Mouse (Mus musculus): Measurements from ENCODE around the gene Agrp. TPM values are rescaled to one million over a fixed set of nuclear protein-coding genes. Genes with fewer than 3 reads are reported as not detected.

Gene Agrp
- polyA plus RNA-seq, 1 experiment from 2014 or later = 1.3 TPM

DNA sequence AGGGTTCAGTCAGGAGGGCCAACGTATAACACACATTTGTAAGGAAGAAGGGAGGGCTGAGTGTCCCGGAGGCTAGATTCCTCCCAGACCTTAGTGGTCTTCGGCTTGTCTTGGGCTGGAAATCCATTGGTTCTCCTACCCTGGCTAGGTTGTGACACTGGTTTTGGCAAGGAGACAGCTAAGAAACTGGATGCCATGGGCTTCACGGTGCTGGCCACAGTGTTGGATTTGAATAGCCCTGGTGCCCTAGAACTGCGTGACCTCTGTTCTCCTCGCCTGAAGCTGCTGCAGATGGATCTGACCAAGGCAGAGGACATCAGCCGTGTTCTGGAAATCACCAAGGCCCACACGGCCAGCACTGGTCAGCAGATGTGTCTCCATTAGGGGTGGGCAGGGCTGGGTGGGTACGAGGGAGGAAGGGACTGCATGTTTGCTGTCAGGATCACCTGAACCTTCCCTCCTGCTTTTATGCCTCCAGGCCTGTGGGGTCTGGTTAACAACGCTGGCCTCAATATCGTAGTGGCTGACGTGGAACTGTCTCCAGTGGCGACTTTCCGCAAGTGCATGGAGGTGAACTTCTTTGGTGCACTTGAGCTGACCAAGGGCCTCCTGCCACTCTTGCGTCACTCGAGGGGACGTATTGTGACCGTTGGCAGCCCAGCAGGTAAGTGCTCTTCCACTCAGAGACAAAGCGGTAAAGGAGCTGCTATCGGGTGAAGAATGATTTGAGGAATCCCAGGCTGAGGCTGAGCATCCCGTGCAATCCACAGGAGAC lies 115.0 kb downstream of the Agrp start:
- ATAC-seq (ENCODE audit: low FRiP score, low read depth) = no peak
- Histone ChIP-seq H3K4me2 (replicated peaks) (no peak overlapping the region), H3K4me1 (peaks cover 42% of the 10 kb centered on the region), H3K36me3 (peaks cover 38% of the 10 kb centered on the region), H3K27me3 (peaks cover 11% of the 10 kb centered on the region), H3K27ac (replicated peaks) (no peak overlapping the region; the same call in 1 of the 2 replicates), H3K4me3 (no peak overlapping the region), H3K9ac (replicated peaks) (no peak overlapping the region), H3K9me3 (no peaks in the 10 kb centered on the region)
- 83% methylated on average over 21 of the region's 21 CpGs for WGBS

DNA sequence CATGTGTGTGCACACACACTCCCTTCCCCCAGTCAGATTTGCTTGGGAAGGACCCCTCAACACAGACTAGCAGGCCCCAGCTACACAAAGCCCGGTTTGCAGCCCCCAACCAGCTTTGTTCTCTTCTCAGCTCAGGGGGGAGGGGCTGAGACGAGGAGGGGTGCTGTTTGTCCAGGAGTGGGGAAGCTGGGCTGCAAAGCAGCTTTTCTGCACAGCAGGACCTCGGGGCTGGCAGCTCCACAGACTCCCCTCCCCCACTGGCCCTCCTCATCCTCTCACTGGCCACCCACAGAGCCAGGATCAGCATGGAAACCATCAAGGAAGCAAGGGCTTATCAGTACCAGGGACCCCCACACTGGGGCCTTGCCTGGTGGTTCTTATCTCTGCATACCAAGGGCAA lies 116.1 kb downstream of the Agrp start:
- peaks cover 35% of the 10 kb centered on the region for H3K36me3 ChIP-seq
- H3K27me3 ChIP-seq = peaks cover 21% of the 10 kb centered on the region
- H3K9ac ChIP-seq (replicated peaks) = peak overlapping the region; percentile 34; the same call in 1 of the 2 replicates
- 0% methylated on average over 3 of the region's 3 CpGs for whole genome bisulfite sequencing
- peaks cover 49% of the 10 kb centered on the region for H3K4me1 ChIP-seq
- peak; percentile 57 for ATAC-seq (ENCODE audit: low FRiP score, low read depth)
- peak overlapping the region; percentile 80 for H3K27ac ChIP-seq (replicated peaks)
- H3K9me3 ChIP-seq = no peaks in the 10 kb centered on the region
- H3K4me3 ChIP-seq = peak overlapping the region; percentile 67; the same call in 1 of the 2 replicates
- peak overlapping the region; percentile 96 for H3K4me2 ChIP-seq (replicated peaks)

GRCm38 (mm10) chr8:105520521-105520920 lies 116.7 kb downstream of the Agrp start:
- Histone ChIP-seq H3K27ac (replicated peaks) (peak overlapping the region; percentile 80), H3K36me3 (peaks cover 35% of the 10 kb centered on the region), H3K9ac (replicated peaks) (peak overlapping the region; percentile 34; the same call in 1 of the 2 replicates), H3K4me1 (peaks cover 51% of the 10 kb centered on the region), H3K9me3 (no peaks in the 10 kb centered on the region), H3K4me3 (peak overlapping the region; percentile 67), H3K27me3 (peaks cover 21% of the 10 kb centered on the region), H3K4me2 (replicated peaks) (peak overlapping the region; percentile 96)
- no peak for ATAC-seq (ENCODE audit: low FRiP score, low read depth)
- 22% methylated on average over 5 of the region's 5 CpGs for WGBS

DNA sequence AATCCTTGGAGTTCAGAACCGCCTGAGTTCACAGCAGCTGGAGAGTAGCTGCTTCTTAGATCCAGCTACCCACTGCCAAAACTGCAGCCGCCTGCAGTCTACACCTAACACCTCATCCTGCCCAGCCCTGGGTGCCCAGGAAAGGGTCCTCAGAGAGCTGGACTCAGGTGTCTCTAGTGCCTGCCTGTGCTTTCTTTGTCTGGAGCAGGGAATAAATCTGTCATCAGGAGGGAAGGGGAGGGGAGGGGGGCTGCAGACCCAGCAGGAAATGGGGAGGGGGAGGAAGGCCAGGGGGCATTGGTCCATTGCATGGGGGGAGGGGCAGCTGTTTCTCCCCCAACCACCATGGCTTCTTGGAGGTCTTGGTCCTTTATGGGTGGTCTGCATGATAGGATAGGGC lies 117.6 kb downstream of the Agrp start:
- peaks cover 51% of the 10 kb centered on the region for H3K4me1 ChIP-seq
- no peak for ATAC-seq (ENCODE audit: low FRiP score, low read depth)
- 4% methylated on average over 2 of the region's 2 CpGs for WGBS
- peak overlapping the region; percentile 80 for H3K27ac ChIP-seq (replicated peaks)
- peaks cover 26% of the 10 kb centered on the region for H3K36me3 ChIP-seq
- peak overlapping the region; percentile 96 for H3K4me2 ChIP-seq (replicated peaks)
- H3K27me3 ChIP-seq = peaks cover 30% of the 10 kb centered on the region
- no peaks in the 10 kb centered on the region for H3K9me3 ChIP-seq
- peak overlapping the region; percentile 91 for H3K9ac ChIP-seq (replicated peaks)
- peak overlapping the region; percentile 67 for H3K4me3 ChIP-seq

- H3K4me1 ChIP-seq = peaks cover 51% of the 10 kb centered on the region
- under 1% methylated on average over 63 of the region's 68 CpGs for WGBS
These were observed 118.5 kb downstream of the Agrp start, which contains the start of gene Hsd11b2 for GRCm38 (mm10) chr8:105518436-105519313. Gene Hsd11b2 (plus strand): TSS chr8:105518755.

DNA sequence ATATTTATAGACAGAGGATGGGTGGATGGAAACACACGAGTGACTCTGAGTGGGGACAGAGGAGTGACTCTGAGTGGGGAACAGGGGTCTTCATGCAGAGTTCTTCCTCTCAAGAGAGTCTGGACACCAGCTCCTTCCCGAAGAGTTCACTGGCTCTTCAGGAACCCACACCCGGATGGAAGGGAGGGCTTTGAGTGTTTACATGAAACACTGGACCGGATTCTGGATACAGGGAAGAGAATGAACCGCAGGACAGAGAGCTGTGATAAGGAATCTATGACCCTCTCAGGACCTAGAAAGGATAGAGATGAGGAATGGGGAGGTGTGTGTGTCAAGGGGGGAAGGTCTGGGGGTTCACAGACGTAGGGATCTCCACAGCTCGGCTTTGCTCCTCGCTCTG lies 119.8 kb downstream of the Agrp start:
- ATAC-seq (ENCODE audit: low FRiP score, low read depth) = no peak
- WGBS = 46% methylated on average over 8 of the region's 8 CpGs
- Histone ChIP-seq H3K36me3 (peaks cover 3% of the 10 kb centered on the region), H3K4me3 (no peak overlapping the region), H3K4me2 (replicated peaks) (0 out of 2 replicates have a peak overlapping the region, but pooled peaks have one; percentile 2), H3K9ac (replicated peaks) (no peak overlapping the region), H3K27ac (replicated peaks) (0 out of 2 replicates have a peak overlapping the region, but pooled peaks have one; percentile 25), H3K27me3 (peaks cover 30% of the 10 kb centered on the region), H3K9me3 (no peaks in the 10 kb centered on the region), H3K4me1 (peaks cover 51% of the 10 kb centered on the region)

More at GRCm38 (mm10) chr8:105518436-105519313, 118.5 kb downstream of the Agrp start, which contains the start of gene Hsd11b2:
- ATAC-seq (ENCODE audit: low FRiP score, low read depth) = peak; percentile 63
- Histone ChIP-seq H3K9ac (replicated peaks) (peak within 1 kb of the TSS; percentile 91), H3K27me3 (peaks cover 30% of the 10 kb centered on the region), H3K9me3 (no peaks in the 10 kb centered on the region), H3K27ac (replicated peaks) (peak within 1 kb of the TSS; percentile 80), H3K4me2 (replicated peaks) (peak within 1 kb of the TSS; percentile 96), H3K36me3 (peaks cover 17% of the 10 kb centered on the region), H3K4me3 (peak within 1 kb of the TSS; percentile 67)

MicroRNA genes within 50 kb of the gene (microRNA counts, 519-probe panel; counts per million panel counts)
- microRNA mmu-miR-1966 = 3,798 counts per million, percentile 21 among the panel's probes with 10 or more counts

Small RNA genes within 50 kb of the gene (microRNA-seq; reads per million reads assigned to microRNA genes)
- gene Mir1966 = not detected

Other genes starting within 250 kb of the Agrp start
- gene Kctd19, start 223.9 kb downstream of the Agrp start, polyA plus RNA-seq (2016; fragmentation: Nextera tagmentation; extraction: Ambion mirVana) = not detected in 2 replicates
- gene Lrrc36, start 223.8 kb downstream of the Agrp start, polyA plus RNA-seq (2016; fragmentation: Nextera tagmentation; extraction: Ambion mirVana) = 3.4 and 3.6 TPM in 2 replicates
- 86.8 and 94.2 TPM in 2 replicates for gene Tppp3, start 165.9 kb downstream of the Agrp start, polyA plus RNA-seq (2016; fragmentation: Nextera tagmentation; extraction: Ambion mirVana)
- 29.9 and 30.9 TPM in 2 replicates for gene Zdhhc1, start 140.5 kb downstream of the Agrp start, polyA plus RNA-seq (2016; fragmentation: Nextera tagmentation; extraction: Ambion mirVana)
- 20.1 and 23.5 TPM in 2 replicates for gene Hsd11b2, start 118.6 kb downstream of the Agrp start, polyA plus RNA-seq (2016; fragmentation: Nextera tagmentation; extraction: Ambion mirVana)
- gene Atp6v0d1, start 71.3 kb downstream of the Agrp start, polyA plus RNA-seq (2016; fragmentation: Nextera tagmentation; extraction: Ambion mirVana) = 107 and 110 TPM in 2 replicates
- 19.5 and 21.7 TPM in 2 replicates for gene Ripor1, start 32.1 kb downstream of the Agrp start, polyA plus RNA-seq (2016; fragmentation: Nextera tagmentation; extraction: Ambion mirVana)
- 157 TPM in 2 replicates for gene Ctcf, start 825 bp downstream of the Agrp start, polyA plus RNA-seq (2016; fragmentation: Nextera tagmentation; extraction: Ambion mirVana)
- gene Carmil2, start 48.9 kb upstream of the Agrp start, polyA plus RNA-seq (2016; fragmentation: Nextera tagmentation; extraction: Ambion mirVana) = 8.7 and 9.0 TPM in 2 replicates
- 82.8 and 89.5 TPM in 2 replicates for gene Acd, start 63.7 kb upstream of the Agrp start, polyA plus RNA-seq (2016; fragmentation: Nextera tagmentation; extraction: Ambion mirVana)
- 31.7 and 32.7 TPM in 2 replicates for gene Pard6a, start 63.8 kb upstream of the Agrp start, polyA plus RNA-seq (2016; fragmentation: Nextera tagmentation; extraction: Ambion mirVana)
- 0.27 TPM in 1 of 2 replicates, not detected in the other for gene 4933405L10Rik, start 70.3 kb upstream of the Agrp start, polyA plus RNA-seq (2016; fragmentation: Nextera tagmentation; extraction: Ambion mirVana)
- 28.6 and 32.6 TPM in 2 replicates for gene Enkd1, start 70.8 kb upstream of the Agrp start, polyA plus RNA-seq (2016; fragmentation: Nextera tagmentation; extraction: Ambion mirVana)
- 52.9 and 58.8 TPM in 2 replicates for gene Gfod2, start 121.3 kb upstream of the Agrp start, polyA plus RNA-seq (2016; fragmentation: Nextera tagmentation; extraction: Ambion mirVana)
- gene Ranbp10, start 190.0 kb upstream of the Agrp start, polyA plus RNA-seq (2016; fragmentation: Nextera tagmentation; extraction: Ambion mirVana) = 15.0 and 15.1 TPM in 2 replicates
- 0.22 and 0.63 TPM in 2 replicates for gene Tsnaxip1, start 190.3 kb upstream of the Agrp start, polyA plus RNA-seq (2016; fragmentation: Nextera tagmentation; extraction: Ambion mirVana)
- 66.3 and 67.0 TPM in 2 replicates for gene Cenpt, start 215.9 kb upstream of the Agrp start, polyA plus RNA-seq (2016; fragmentation: Nextera tagmentation; extraction: Ambion mirVana)
- gene Thap11, start 217.7 kb upstream of the Agrp start, polyA plus RNA-seq (2016; fragmentation: Nextera tagmentation; extraction: Ambion mirVana) = 76.7 and 78.6 TPM in 2 replicates
- gene Nutf2, start 223.2 kb upstream of the Agrp start, polyA plus RNA-seq (2016; fragmentation: Nextera tagmentation; extraction: Ambion mirVana) = 280 and 286 TPM in 2 replicates
- 73.3 and 75.9 TPM in 2 replicates for gene Edc4, start 243.5 kb upstream of the Agrp start, polyA plus RNA-seq (2016; fragmentation: Nextera tagmentation; extraction: Ambion mirVana)